Mouse (Mus musculus) gastrocnemius, adult 2 months (tissue): ENCODE measurements around the gene Pde4d. TPM values are rescaled to one million over a fixed set of nuclear protein-coding genes. Genes with fewer than 3 reads are reported as not detected.

ENCODE experiments used
- DNase-seq: peaks from one replicate; pipeline ENCODE4 v3.0.0; 2022
- H3K27ac ChIP-seq: fragments of 200-600 bp; 2 replicates; pipeline ENCODE4 v1.8.1; 2022; ENCODE audit warnings: mild to moderate bottlenecking
- H3K4me3 ChIP-seq: fragments of 200-600 bp; 2 replicates; pipeline ENCODE4 v1.8.1; 2022; ENCODE audit warnings: mild to moderate bottlenecking, moderate library complexity
- CTCF ChIP-seq: fragments of 200-600 bp; IDR thresholded peaks from 2 replicates; pipeline ENCODE4 v1.8.1; 2022; ENCODE audit warnings: antibody characterized with exemption, mild to moderate bottlenecking, moderate library complexity
- intact Hi-C: fragments of 180-260 bp; cut with DNase I; formaldehyde crosslinking; loops from one replicate; pipeline ENCODE4 v1.15.1; 2025
- total RNA-seq, 2 experiments: library from RNA; stranded (reverse); gene quantifications; 2 replicates each; pipeline ENCODE4 v1.2.3; 2021

The Pde4d gene
- total RNA-seq, 2 experiments from 2014 or later, result 239 to 330 TPM

- intact Hi-C loops, result no loop called here
- Histone ChIP-seq H3K27ac (no peak overlapping the region), H3K4me3 (no peak overlapping the region)
- TF ChIP-seq CTCF, result no peak
- DNase-seq, result no peak
Observed at GRCm38 (mm10) chr13:109635901-109636520, 1186.3 kb downstream of the Pde4d start.

GRCm38 (mm10) chr13:109638273-109638672 lies 1188.5 kb downstream of the Pde4d start:
- no peak for DNase-seq
- no peak overlapping the region for H3K4me3 ChIP-seq
- intact Hi-C loops, result no loop called here
- peak overlapping the region; percentile 28; the same call in 1 of the 2 replicates for H3K27ac ChIP-seq
- no peak for TF ChIP-seq CTCF

GRCm38 (mm10) chr13:109639286-109639685 lies 1189.5 kb downstream of the Pde4d start:
- no peak for DNase-seq
- intact Hi-C loops, result no loop called here
- Histone ChIP-seq H3K4me3 (no peak overlapping the region; the same call in 1 of the 2 replicates), H3K27ac (peak overlapping the region; percentile 69)
- no peak for TF ChIP-seq CTCF

- no peak for TF ChIP-seq CTCF
- H3K27ac ChIP-seq, result no peak overlapping the region
Observed at GRCm38 (mm10) chr13:109641562-109641961, 1191.8 kb downstream of the Pde4d start.

GRCm38 (mm10) chr13:109643419-109643818 lies 1193.7 kb downstream of the Pde4d start:
- Histone ChIP-seq H3K27ac (no peak overlapping the region), H3K4me3 (no peak overlapping the region)
- intact Hi-C loops, result no loop called here
- no peak for TF ChIP-seq CTCF
- no peak for DNase-seq

More at GRCm38 (mm10) chr13:109641562-109641961, 1191.8 kb downstream of the Pde4d start:
- DNase-seq, result no peak
- intact Hi-C loops, result no loop called here
- no peak overlapping the region for H3K4me3 ChIP-seq

- DNase-seq, result no peak
- H3K4me3 ChIP-seq, result no peak overlapping the region
- H3K27ac ChIP-seq, result no peak overlapping the region
- intact Hi-C loops, result no loop called here
- no peak for TF ChIP-seq CTCF
Observed at GRCm38 (mm10) chr13:109644086-109644485, 1194.3 kb downstream of the Pde4d start.

- intact Hi-C loops, result no loop called here
- no peak overlapping the region for H3K4me3 ChIP-seq
- no peak overlapping the region for H3K27ac ChIP-seq
- no peak for TF ChIP-seq CTCF
- no peak for DNase-seq
Observed at GRCm38 (mm10) chr13:109645284-109645909, 1195.6 kb downstream of the Pde4d start.

GRCm38 (mm10) chr13:109645910-109646284 lies 1196.1 kb downstream of the Pde4d start:
- Histone ChIP-seq H3K4me3 (no peak overlapping the region), H3K27ac (no peak overlapping the region)
- DNase-seq, result no peak
- no peak for TF ChIP-seq CTCF
- intact Hi-C loops, result no loop called here

GRCm38 (mm10) chr13:109646597-109647232 lies 1197.0 kb downstream of the Pde4d start:
- Histone ChIP-seq H3K4me3 (no peak overlapping the region), H3K27ac (no peak overlapping the region)
- DNase-seq, result no peak
- intact Hi-C loops, result no loop called here
- no peak for TF ChIP-seq CTCF

- Histone ChIP-seq H3K4me3 (no peak overlapping the region), H3K27ac (no peak overlapping the region)
- intact Hi-C loops, result no loop called here
- TF ChIP-seq CTCF, result no peak
- DNase-seq, result no peak
Observed at GRCm38 (mm10) chr13:109647479-109648199, 1197.9 kb downstream of the Pde4d start.

- no peak for TF ChIP-seq CTCF
- Histone ChIP-seq H3K27ac (no peak overlapping the region), H3K4me3 (no peak overlapping the region)
- intact Hi-C loops, result no loop called here
- no peak for DNase-seq
Observed at GRCm38 (mm10) chr13:109648311-109648710, 1198.6 kb downstream of the Pde4d start.

- no peak for TF ChIP-seq CTCF
- no peak for DNase-seq
- Histone ChIP-seq H3K4me3 (no peak overlapping the region), H3K27ac (peak overlapping the region; percentile 55)
- intact Hi-C loops, result no loop called here
Observed at GRCm38 (mm10) chr13:109651790-109652605, 1202.2 kb downstream of the Pde4d start.
